Mouse (Mus musculus): ENCODE data around the gene Ccdc102a.

Gene Ccdc102a

GRCm38 (mm10) chr8:94917851-94918495, at the start of gene Ccdc102a:
TSS of gene Ccdc102a (minus strand) at chr8:94918098.
- peak; percentile 70 to 75 for DNase-seq (ENCODE audit: low spot score in 2 of 2)

GRCm38 (mm10) chr8:94967554-94967953, 49.7 kb upstream of the Ccdc102a start:
- no peak for DNase-seq (ENCODE audit: low spot score in 2 of 2)

GRCm38 (mm10) chr8:94967071-94967470, 49.2 kb upstream of the Ccdc102a start:
- no peak for DNase-seq (ENCODE audit: low spot score in 2 of 2)

GRCm38 (mm10) chr8:94966578-94966977, 48.7 kb upstream of the Ccdc102a start:
- no peak for DNase-seq (ENCODE audit: low spot score in 2 of 2)

GRCm38 (mm10) chr8:94964828-94965227, 46.9 kb upstream of the Ccdc102a start:
- DNase-seq (ENCODE audit: low spot score in 2 of 2) = no peak

- DNase-seq (ENCODE audit: low spot score in 2 of 2) = no peak
These were observed 44.3 kb upstream of the Ccdc102a start for GRCm38 (mm10) chr8:94962201-94962600.

GRCm38 (mm10) chr8:94956078-94956574, 38.2 kb upstream of the Ccdc102a start:
- no peak for DNase-seq (ENCODE audit: low spot score in 2 of 2)

GRCm38 (mm10) chr8:94954921-94955758, 37.2 kb upstream of the Ccdc102a start:
- DNase-seq (ENCODE audit: low spot score in 2 of 2) = no peak

GRCm38 (mm10) chr8:94954368-94954737, 36.5 kb upstream of the Ccdc102a start:
- no peak for DNase-seq (ENCODE audit: low spot score in 2 of 2)

- no peak for DNase-seq (ENCODE audit: low spot score in 2 of 2)
These were observed 35.9 kb upstream of the Ccdc102a start for GRCm38 (mm10) chr8:94953624-94954367.

GRCm38 (mm10) chr8:94952086-94952485, 34.2 kb upstream of the Ccdc102a start:
- DNase-seq (ENCODE audit: low spot score in 2 of 2) = no peak

GRCm38 (mm10) chr8:94950458-94950857, 32.6 kb upstream of the Ccdc102a start:
- no peak for DNase-seq (ENCODE audit: low spot score in 2 of 2)

GRCm38 (mm10) chr8:94950046-94950445, 32.1 kb upstream of the Ccdc102a start:
- peak; percentile 66 to 68 for DNase-seq (ENCODE audit: low spot score in 2 of 2)

GRCm38 (mm10) chr8:94949010-94949409, 31.1 kb upstream of the Ccdc102a start:
- DNase-seq (ENCODE audit: low spot score in 2 of 2) = no peak

- DNase-seq (ENCODE audit: low spot score in 2 of 2) = no peak
These were observed 30.5 kb upstream of the Ccdc102a start for GRCm38 (mm10) chr8:94948421-94948820.

- no peak for DNase-seq (ENCODE audit: low spot score in 2 of 2)
These were observed 27.3 kb upstream of the Ccdc102a start for GRCm38 (mm10) chr8:94945185-94945584.

- DNase-seq (ENCODE audit: low spot score in 2 of 2) = peak in 1 of 2 experiments; percentile 40
These were observed 24.7 kb upstream of the Ccdc102a start for GRCm38 (mm10) chr8:94942566-94942965.

GRCm38 (mm10) chr8:94935172-94935571, 17.3 kb upstream of the Ccdc102a start:
- DNase-seq (ENCODE audit: low spot score in 2 of 2) = no peak

- no peak for DNase-seq (ENCODE audit: low spot score in 2 of 2)
These were observed 16.0 kb upstream of the Ccdc102a start for GRCm38 (mm10) chr8:94933918-94934317.

- no peak for DNase-seq (ENCODE audit: low spot score in 2 of 2)
These were observed 10.3 kb upstream of the Ccdc102a start for GRCm38 (mm10) chr8:94928227-94928626.

GRCm38 (mm10) chr8:94923405-94923804, 5.5 kb upstream of the Ccdc102a start, which contains the start of gene Adgrg5:
TSS of gene Adgrg5 (plus strand) at chr8:94923694.
- DNase-seq (ENCODE audit: low spot score in 2 of 2) = no peak

GRCm38 (mm10) chr8:94922602-94923001, 4.7 kb upstream of the Ccdc102a start:
- no peak for DNase-seq (ENCODE audit: low spot score in 2 of 2)

Measured in urinary bladder, postnatal 4 days (tissue).